Mouse (Mus musculus) kidney, adult 18-20 months (tissue): ENCODE results near the gene Vezf1.

Experiments
- DNase-seq: peaks from one replicate; pipeline ENCODE4 v3.0.0; 2021

The Vezf1 gene

GRCm38 (mm10) chr11:88128461-88128860, 60.4 kb downstream of the Vezf1 start:
- no peak for DNase-seq

GRCm38 (mm10) chr11:88129281-88129680, 61.2 kb downstream of the Vezf1 start:
- DNase-seq: no peak

GRCm38 (mm10) chr11:88129935-88130334, 61.9 kb downstream of the Vezf1 start:
- DNase-seq: no peak

GRCm38 (mm10) chr11:88131847-88132246, 63.8 kb downstream of the Vezf1 start:
- DNase-seq: peak; percentile 72
